Mouse (Mus musculus): ENCODE results near the gene Gtpbp3.
A peak's percentile ranks its signal among the peaks of the same experiment; 100 is the strongest.

Gene Gtpbp3

GRCm38 (mm10) chr8:71498816-71499690, 11.2 kb downstream of the Gtpbp3 start:
- no peak for DNase-seq

- DNase-seq, result no peak
These were observed 16.4 kb downstream of the Gtpbp3 start for GRCm38 (mm10) chr8:71504349-71504748.

GRCm38 (mm10) chr8:71505326-71505725, 17.4 kb downstream of the Gtpbp3 start:
- DNase-seq, result no peak

DNA sequence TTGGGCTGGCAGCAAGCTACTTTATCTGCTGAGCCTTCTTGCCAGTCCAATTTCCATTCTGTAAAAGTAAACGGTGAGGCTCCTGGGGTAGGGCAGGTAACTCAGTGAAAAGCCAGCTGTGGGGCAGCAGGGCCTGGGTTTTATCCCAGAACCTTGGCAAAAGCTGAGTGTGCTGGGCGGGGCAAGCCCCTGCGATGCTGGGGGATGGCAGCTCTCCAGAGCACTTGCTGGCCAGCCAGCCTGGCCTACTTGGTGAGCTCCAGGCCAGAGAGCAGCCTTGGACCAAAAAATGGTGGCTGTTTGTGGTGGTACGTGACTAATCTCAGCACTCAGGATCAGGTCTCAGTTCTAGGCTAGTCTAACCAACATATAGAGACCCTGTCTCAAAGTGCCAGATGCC, 18.1 kb downstream of the Gtpbp3 start:
- no peak for DNase-seq

GRCm38 (mm10) chr8:71507589-71508104, 19.7 kb downstream of the Gtpbp3 start:
- peak; percentile 86 for DNase-seq

DNA sequence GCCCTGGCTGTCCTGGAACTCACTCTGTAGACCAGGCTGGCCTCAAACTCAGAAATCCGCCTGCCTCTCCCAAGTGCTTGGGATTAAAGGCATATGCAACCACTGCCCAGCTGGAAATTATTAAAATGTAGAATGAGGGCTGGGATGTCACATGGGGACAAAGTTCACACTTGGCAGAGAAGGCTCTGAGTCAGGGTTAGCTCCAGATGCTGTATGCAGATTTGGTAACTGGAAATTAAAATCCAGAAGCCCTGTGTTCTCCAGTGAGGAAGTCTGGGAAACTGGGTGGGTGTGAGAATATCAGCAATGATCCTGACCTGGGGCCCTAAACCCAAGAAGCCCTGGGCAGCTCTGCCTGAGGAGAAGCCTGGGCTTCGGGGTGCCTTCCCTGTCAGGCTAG, 21.4 kb downstream of the Gtpbp3 start:
- DNase-seq, result no peak

DNA sequence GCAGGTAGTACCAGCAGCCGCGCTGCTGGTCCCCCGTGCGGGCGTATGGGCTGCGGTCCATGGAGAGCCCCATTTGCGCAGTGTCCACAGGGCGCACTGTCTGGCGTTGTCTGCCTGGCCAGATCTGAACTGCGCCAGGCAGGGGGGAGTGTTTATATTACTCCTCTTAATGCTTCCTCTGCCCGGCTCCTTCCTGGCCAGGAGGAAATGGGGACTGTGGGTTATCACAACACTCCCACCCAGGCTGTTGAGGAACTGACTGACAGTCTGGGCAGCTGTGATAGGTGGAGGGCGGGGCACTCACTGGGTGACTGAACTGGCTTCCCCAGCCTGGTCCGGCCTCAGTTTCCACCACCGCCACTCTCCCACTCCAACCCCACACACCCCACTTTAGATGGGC, 23.7 kb downstream of the Gtpbp3 start, which contains the start of gene Plvap:
Plvap (minus strand) TSS at position 109 of the 400 bp plus-strand sequence.
- no peak for DNase-seq

- no peak for DNase-seq
These were observed 25.3 kb downstream of the Gtpbp3 start for GRCm38 (mm10) chr8:71513018-71513754.

- no peak for DNase-seq
These were observed 27.1 kb downstream of the Gtpbp3 start for GRCm38 (mm10) chr8:71515043-71515442.

- DNase-seq, result no peak
These were observed 28.9 kb downstream of the Gtpbp3 start for GRCm38 (mm10) chr8:71516786-71517185.

GRCm38 (mm10) chr8:71519037-71519825, 31.3 kb downstream of the Gtpbp3 start:
- DNase-seq, result peak; percentile 77

- peak; percentile 98 for DNase-seq
These were observed 33.7 kb downstream of the Gtpbp3 start for GRCm38 (mm10) chr8:71521634-71522033.

- DNase-seq, result no peak
These were observed 37.5 kb downstream of the Gtpbp3 start, which contains the start of gene Ccdc194 for GRCm38 (mm10) chr8:71525226-71526050. TSS of gene Ccdc194 (minus strand) at chr8:71525711.

GRCm38 (mm10) chr8:71526272-71526671, 38.4 kb downstream of the Gtpbp3 start:
- DNase-seq, result no peak

GRCm38 (mm10) chr8:71527162-71527870, 39.4 kb downstream of the Gtpbp3 start:
- no peak for DNase-seq

GRCm38 (mm10) chr8:71528362-71529073, 40.6 kb downstream of the Gtpbp3 start:
- DNase-seq, result peak; percentile 66

DNA sequence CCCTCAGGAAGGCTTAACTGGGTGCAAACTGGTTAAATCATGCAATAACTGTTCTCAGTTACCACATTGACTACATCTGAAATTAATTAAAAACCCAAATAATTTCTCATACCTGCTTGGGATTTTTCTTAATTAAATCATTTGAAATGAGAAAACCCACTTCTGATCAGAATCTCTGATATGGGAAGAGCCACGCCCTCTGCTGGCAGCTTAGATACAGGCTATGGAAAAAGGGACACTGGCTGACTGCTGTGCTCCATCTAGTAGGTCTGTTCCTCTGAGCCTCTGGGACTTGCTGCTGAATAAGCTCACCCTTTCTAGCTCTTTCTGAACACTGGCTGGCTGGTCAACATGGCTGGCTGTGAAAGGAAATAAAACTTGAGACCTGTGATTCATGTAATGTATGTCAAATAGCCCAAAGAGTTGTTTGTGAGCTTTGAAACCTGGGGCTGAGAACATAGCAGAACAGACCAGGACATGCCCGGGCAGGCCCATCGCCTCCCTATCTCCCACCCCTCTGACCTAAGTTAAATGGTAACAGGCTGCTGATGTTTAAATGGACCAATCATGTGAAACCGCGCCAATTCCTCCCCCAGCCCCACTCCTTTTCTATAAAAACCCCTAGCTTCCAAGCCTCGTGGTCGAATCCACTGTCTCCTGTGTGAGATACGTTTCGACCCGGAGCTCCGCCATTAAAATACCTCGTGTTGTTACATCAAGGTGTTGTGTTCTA, 43.0 kb downstream of the Gtpbp3 start:
- peak; percentile 55 for DNase-seq

DNA sequence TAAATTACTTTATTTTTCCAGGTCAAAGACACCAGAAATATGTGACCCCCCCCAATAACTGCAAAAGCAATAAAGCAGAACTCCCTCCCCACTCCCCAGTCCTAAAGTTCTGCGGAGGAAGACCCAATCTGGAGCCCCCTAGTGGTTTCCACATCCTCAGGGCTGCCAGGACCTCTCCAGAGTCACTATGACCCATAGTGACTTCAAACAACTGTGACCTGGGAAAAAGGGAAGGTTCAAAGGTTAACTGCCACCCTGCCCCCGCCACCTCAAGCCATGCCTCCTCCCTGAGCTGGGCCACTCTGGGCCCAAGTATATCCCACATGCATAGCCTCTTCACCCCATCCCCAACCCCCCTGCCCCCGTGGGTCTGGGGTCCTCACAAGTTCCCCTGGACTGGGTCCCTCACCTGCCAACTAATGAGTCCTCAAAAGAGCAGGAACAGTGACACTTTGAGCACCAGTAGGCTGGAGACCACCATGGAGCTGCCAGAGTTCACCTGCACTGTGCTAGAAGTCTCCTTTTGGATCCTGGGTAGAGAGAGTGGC, 46.4 kb downstream of the Gtpbp3 start:
- no peak for DNase-seq

DNA sequence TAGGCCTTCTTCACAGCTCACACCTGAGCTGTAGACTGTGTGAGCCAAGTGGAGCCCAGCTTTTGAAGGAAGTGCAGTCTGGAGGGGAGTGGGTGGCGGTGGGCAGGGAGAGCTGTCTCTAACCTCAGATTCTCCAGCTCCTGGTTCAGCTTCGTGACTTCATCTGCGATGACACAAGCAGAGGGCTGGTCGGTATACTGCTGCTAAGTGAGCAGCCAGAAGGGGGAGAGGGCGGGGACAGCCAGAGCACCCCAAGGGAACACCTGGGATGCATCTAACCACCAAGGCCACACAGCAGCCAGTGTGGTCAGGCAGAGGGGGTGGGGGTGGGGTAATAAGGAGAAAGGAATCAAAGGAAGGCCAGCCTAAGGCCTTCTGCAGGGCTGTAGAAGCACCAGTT, 47.8 kb downstream of the Gtpbp3 start:
- DNase-seq, result peak; percentile 70

All from thymus, postnatal 4 days (tissue).